Mouse (Mus musculus) G1E (cell line): ENCODE results near the gene Nkx3-2.

ENCODE experiments used
- CTCF ChIP-seq: IDR thresholded peaks from 2 replicates; pipeline ENCODE4 v1.5.1; 2012; ENCODE audit warnings: low read depth, low read length, inconsistent platforms, mixed read lengths
- GATA1 ChIP-seq: IDR thresholded peaks from 2 replicates; pipeline ENCODE4 v1.6.1; 2012; ENCODE audit warnings: borderline replicate concordance, low read length, inconsistent platforms, mixed read lengths
- GATA2 ChIP-seq: IDR thresholded peaks from 2 replicates; pipeline ENCODE4 v1.6.1; 2012; ENCODE audit warnings: low read depth, low read length, inconsistent platforms, borderline replicate concordance
- POLR2AphosphoS5 ChIP-seq: IDR thresholded peaks from 2 replicates; pipeline ENCODE4 v1.6.1; 2012; ENCODE audit warnings: low read depth, low read length, inconsistent platforms; ENCODE audit not compliant: insufficient replicate concordance
- TAL1 ChIP-seq: conservative IDR thresholded peaks from 2 replicates; pipeline ENCODE4 v1.6.1; 2012; ENCODE audit warnings: low read depth, low read length, inconsistent platforms, mixed read lengths

DNA sequence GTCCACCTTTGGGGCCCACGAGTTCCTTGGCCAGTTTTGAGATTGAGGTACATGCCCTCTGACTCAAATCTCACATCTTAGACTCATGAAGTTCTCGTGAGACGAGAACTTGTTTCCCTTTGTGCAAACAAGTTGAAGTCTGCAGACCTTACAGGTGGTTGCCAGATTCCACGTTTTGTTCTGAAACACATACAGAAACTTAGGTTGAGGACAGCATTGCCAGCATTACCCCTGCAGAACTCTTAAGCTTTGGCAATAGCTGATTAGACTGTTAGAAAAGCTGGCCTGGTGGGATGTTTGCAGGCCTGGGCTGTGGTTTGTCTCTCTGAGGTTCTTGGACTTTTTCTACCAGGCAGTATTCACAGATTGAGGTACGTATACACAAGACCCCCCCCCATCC lies 7.0 kb downstream of the Nkx3-2 start:
- no peak for TF ChIP-seq CTCF
- no peak for TF ChIP-seq GATA1
- no peak for TF ChIP-seq POLR2AphosphoS5
- TF ChIP-seq TAL1, result no peak
- no peak for TF ChIP-seq GATA2
